Mouse (Mus musculus) erythroblast, embryonic 14.5 days (primary cell): Measurements from ENCODE around the gene Gm20683.

ENCODE experiments used
- GATA1 ChIP-seq: IDR thresholded peaks from 2 replicates; pipeline ENCODE4 v1.6.1; 2012; ENCODE audit warnings: low read length, inconsistent platforms, mixed read lengths
- TAL1 ChIP-seq: IDR thresholded peaks from 3 replicates; pipeline ENCODE4 v1.6.1; 2012; ENCODE audit warnings: low read length, inconsistent platforms, mixed read lengths

- TF ChIP-seq GATA1, result no peak
- no peak for TF ChIP-seq TAL1
These were observed 44.1 kb upstream of the Gm20683 start for GRCm38 (mm10) chr17:25885636-25886035.
